Mouse (Mus musculus) forebrain, embryonic 15.5 days (tissue): ENCODE results near the gene Dcdc2a. TPM values are rescaled to one million over a fixed set of nuclear protein-coding genes. Genes with fewer than 3 reads are reported as not detected.

ENCODE experiments used
- ATAC-seq: fragments of 200-750 bp; cut with Nextera tagmentation; replicated peaks from 2 replicates; pipeline ENCODE4 v1.8.0; 2017; ENCODE audit warnings: mild to moderate bottlenecking, moderate TSS enrichment, moderate library complexity
- H3K27ac ChIP-seq: fragments of 300-500 bp; sonication (generic); replicated peaks from 2 replicates; pipeline ENCODE4 v1.5.1; 2015; ENCODE audit warnings: mild to moderate bottlenecking, inconsistent platforms
- H3K27me3 ChIP-seq: fragments of 300-500 bp; sonication (generic); 2 replicates; pipeline ENCODE4 v1.6.1; 2015; ENCODE audit warnings: inconsistent platforms
- H3K36me3 ChIP-seq: fragments of 300-500 bp; sonication (generic); 2 replicates; pipeline ENCODE4 v1.6.1; 2015; ENCODE audit warnings: mild to moderate bottlenecking, inconsistent platforms
- H3K4me1 ChIP-seq: fragments of 300-500 bp; sonication (generic); 2 replicates; pipeline ENCODE4 v1.6.1; 2015; ENCODE audit warnings: inconsistent platforms
- H3K4me2 ChIP-seq: fragments of 300-500 bp; sonication (generic); replicated peaks from 2 replicates; pipeline ENCODE4 v1.6.1; 2015; ENCODE audit warnings: mild to moderate bottlenecking, inconsistent platforms
- H3K4me3 ChIP-seq: fragments of 300-500 bp; sonication (generic); 2 replicates; pipeline ENCODE4 v1.5.1; 2015; ENCODE audit warnings: mild to moderate bottlenecking, inconsistent platforms
- H3K9ac ChIP-seq: fragments of 300-500 bp; sonication (generic); replicated peaks from 2 replicates; pipeline ENCODE4 v1.6.1; 2015; ENCODE audit warnings: mild to moderate bottlenecking, inconsistent platforms
- H3K9me3 ChIP-seq: fragments of 300-500 bp; sonication (generic); 2 replicates; pipeline ENCODE4 v1.6.1; 2016; ENCODE audit warnings: inconsistent platforms
- WGBS: fragments of 180-500 bp; shearing (Covaris S2); methylation state at CpG from one replicate; pipeline ENCODE4 v1.1.7; 2015; ENCODE audit warnings: mixed read lengths; 5-methylcytosine and 5-hydroxymethylcytosine counted together
- polyA plus RNA-seq: library from polyadenylated mRNA; unstranded; fragments of >200 nt; fragmentation: Nextera tagmentation; extraction: Ambion mirVana; gene quantifications from 2 replicates; pipeline ENCODE4 v1.2.1, GENCODE M21; 2015

The Dcdc2a gene
- polyA plus RNA-seq, 1 experiment from 2014 or later, result 1.8 TPM

GRCm38 (mm10) chr13:25055111-25055554, 671 bp upstream of the Dcdc2a start:
- Histone ChIP-seq H3K9ac (peak overlapping the region; percentile 23), H3K27ac (no peak overlapping the region), H3K4me2 (peak overlapping the region; percentile 77), H3K27me3 (peaks cover 7% of the 10 kb centered on the region), H3K4me1 (peaks cover 17% of the 10 kb centered on the region), H3K4me3 (peak overlapping the region; percentile 44), H3K36me3 (no peaks in the 10 kb centered on the region), H3K9me3 (no peaks in the 10 kb centered on the region)
- WGBS, result under 1% methylated on average over 33 of the region's 35 CpGs
- peak; percentile 96 for ATAC-seq

- no peak overlapping the region for H3K27ac ChIP-seq
- H3K4me1 ChIP-seq, result no peaks in the 10 kb centered on the region
- WGBS, result 94% methylated on average over 2 of the region's 2 CpGs
- no peak for ATAC-seq
- H3K27me3 ChIP-seq, result no peaks in the 10 kb centered on the region
- H3K4me3 ChIP-seq, result no peak overlapping the region
- no peaks in the 10 kb centered on the region for H3K36me3 ChIP-seq
- H3K9ac ChIP-seq, result no peak overlapping the region
- H3K4me2 ChIP-seq, result no peak overlapping the region
- H3K9me3 ChIP-seq, result no peaks in the 10 kb centered on the region
Observed at GRCm38 (mm10) chr13:25066659-25067058, 10.9 kb downstream of the Dcdc2a start.

- no peaks in the 10 kb centered on the region for H3K36me3 ChIP-seq
- no peak overlapping the region for H3K27ac ChIP-seq
- H3K4me3 ChIP-seq, result no peak overlapping the region
- H3K4me2 ChIP-seq, result no peak overlapping the region
- H3K4me1 ChIP-seq, result no peaks in the 10 kb centered on the region
- H3K27me3 ChIP-seq, result no peaks in the 10 kb centered on the region
- no peaks in the 10 kb centered on the region for H3K9me3 ChIP-seq
- ATAC-seq, result no peak
- WGBS, result 90% methylated on average over 4 of the region's 4 CpGs
- no peak overlapping the region for H3K9ac ChIP-seq
Observed at GRCm38 (mm10) chr13:25067183-25067582, 11.4 kb downstream of the Dcdc2a start.

- H3K27me3 ChIP-seq, result no peaks in the 10 kb centered on the region
- no peak overlapping the region for H3K9ac ChIP-seq
- no peak overlapping the region for H3K4me3 ChIP-seq
- no peaks in the 10 kb centered on the region for H3K4me1 ChIP-seq
- H3K9me3 ChIP-seq, result no peaks in the 10 kb centered on the region
- ATAC-seq, result no peak
- no peaks in the 10 kb centered on the region for H3K36me3 ChIP-seq
- no peak overlapping the region for H3K4me2 ChIP-seq
- WGBS, result 85% methylated on average over 4 of the region's 4 CpGs
- no peak overlapping the region for H3K27ac ChIP-seq
Observed at GRCm38 (mm10) chr13:25069765-25070164, 14.0 kb downstream of the Dcdc2a start.

GRCm38 (mm10) chr13:25070791-25071190, 15.0 kb downstream of the Dcdc2a start:
- WGBS, result 86% methylated on average over 4 of the region's 4 CpGs

GRCm38 (mm10) chr13:25077262-25077661, 21.5 kb downstream of the Dcdc2a start:
- H3K27me3 ChIP-seq, result no peaks in the 10 kb centered on the region
- H3K4me3 ChIP-seq, result no peak overlapping the region
- no peak overlapping the region for H3K4me2 ChIP-seq
- no peaks in the 10 kb centered on the region for H3K9me3 ChIP-seq
- no peak; the same call in 1 of the 2 replicates for ATAC-seq
- 28% methylated on average over 7 of the region's 7 CpGs for WGBS
- H3K9ac ChIP-seq, result no peak overlapping the region
- no peak overlapping the region for H3K27ac ChIP-seq
- no peaks in the 10 kb centered on the region for H3K4me1 ChIP-seq
- no peaks in the 10 kb centered on the region for H3K36me3 ChIP-seq

More at GRCm38 (mm10) chr13:25070791-25071190, 15.0 kb downstream of the Dcdc2a start:
- Histone ChIP-seq H3K9me3 (no peaks in the 10 kb centered on the region), H3K4me2 (no peak overlapping the region), H3K36me3 (no peaks in the 10 kb centered on the region), H3K4me3 (no peak overlapping the region), H3K27ac (no peak overlapping the region), H3K27me3 (no peaks in the 10 kb centered on the region), H3K9ac (no peak overlapping the region), H3K4me1 (no peaks in the 10 kb centered on the region)
- no peak for ATAC-seq

- no peak overlapping the region for H3K9ac ChIP-seq
- H3K9me3 ChIP-seq, result no peaks in the 10 kb centered on the region
- ATAC-seq, result no peak
- no peak overlapping the region for H3K27ac ChIP-seq
- no peak overlapping the region for H3K4me3 ChIP-seq
- 27% methylated on average over 15 of the region's 15 CpGs for WGBS
- no peaks in the 10 kb centered on the region for H3K36me3 ChIP-seq
- H3K4me2 ChIP-seq, result no peak overlapping the region
- no peaks in the 10 kb centered on the region for H3K27me3 ChIP-seq
- H3K4me1 ChIP-seq, result no peaks in the 10 kb centered on the region
Observed at GRCm38 (mm10) chr13:25083144-25083572, 27.4 kb downstream of the Dcdc2a start.

GRCm38 (mm10) chr13:25085147-25085546, 29.3 kb downstream of the Dcdc2a start:
- Histone ChIP-seq H3K9ac (no peak overlapping the region), H3K9me3 (no peaks in the 10 kb centered on the region), H3K36me3 (no peaks in the 10 kb centered on the region), H3K27ac (no peak overlapping the region), H3K4me2 (no peak overlapping the region), H3K4me1 (no peaks in the 10 kb centered on the region), H3K4me3 (no peak overlapping the region), H3K27me3 (no peaks in the 10 kb centered on the region)
- ATAC-seq, result no peak
- WGBS, result 92% methylated on average over 7 of the region's 7 CpGs

- no peak for ATAC-seq
- Histone ChIP-seq H3K36me3 (no peaks in the 10 kb centered on the region), H3K27me3 (no peaks in the 10 kb centered on the region), H3K9ac (no peak overlapping the region), H3K4me1 (no peaks in the 10 kb centered on the region), H3K4me2 (no peak overlapping the region), H3K9me3 (no peaks in the 10 kb centered on the region), H3K4me3 (no peak overlapping the region), H3K27ac (no peak overlapping the region)
- WGBS, result 52% methylated on average over 5 of the region's 5 CpGs
Observed at GRCm38 (mm10) chr13:25091347-25091746, 35.5 kb downstream of the Dcdc2a start.

- H3K4me3 ChIP-seq, result no peak overlapping the region
- no peaks in the 10 kb centered on the region for H3K27me3 ChIP-seq
- H3K4me2 ChIP-seq, result no peak overlapping the region
- no peak for ATAC-seq
- no peak overlapping the region for H3K9ac ChIP-seq
- no peak overlapping the region for H3K27ac ChIP-seq
- 89% methylated on average over 4 of the region's 4 CpGs for WGBS
- H3K36me3 ChIP-seq, result no peaks in the 10 kb centered on the region
- H3K9me3 ChIP-seq, result no peaks in the 10 kb centered on the region
- H3K4me1 ChIP-seq, result no peaks in the 10 kb centered on the region
Observed at GRCm38 (mm10) chr13:25093776-25094175, 38.0 kb downstream of the Dcdc2a start.

- Histone ChIP-seq H3K9me3 (no peaks in the 10 kb centered on the region), H3K27me3 (no peaks in the 10 kb centered on the region), H3K36me3 (no peaks in the 10 kb centered on the region), H3K4me1 (no peaks in the 10 kb centered on the region), H3K4me2 (no peak overlapping the region), H3K4me3 (no peak overlapping the region), H3K27ac (no peak overlapping the region), H3K9ac (no peak overlapping the region)
- 88% methylated on average over 4 of the region's 4 CpGs for WGBS
- no peak for ATAC-seq
Observed at GRCm38 (mm10) chr13:25094381-25094780, 38.6 kb downstream of the Dcdc2a start.

- H3K27ac ChIP-seq, result no peak overlapping the region
- ATAC-seq, result no peak
Observed at GRCm38 (mm10) chr13:25097348-25097747, 41.5 kb downstream of the Dcdc2a start.

GRCm38 (mm10) chr13:25098578-25098977, 42.8 kb downstream of the Dcdc2a start:
- H3K27ac ChIP-seq, result no peak overlapping the region
- no peak overlapping the region for H3K9ac ChIP-seq
- H3K27me3 ChIP-seq, result no peaks in the 10 kb centered on the region
- H3K4me3 ChIP-seq, result no peak overlapping the region
- H3K36me3 ChIP-seq, result no peaks in the 10 kb centered on the region
- 74% methylated on average over 5 of the region's 5 CpGs for WGBS
- H3K4me2 ChIP-seq, result no peak overlapping the region
- ATAC-seq, result no peak
- H3K4me1 ChIP-seq, result no peaks in the 10 kb centered on the region
- no peaks in the 10 kb centered on the region for H3K9me3 ChIP-seq

More at GRCm38 (mm10) chr13:25097348-25097747, 41.5 kb downstream of the Dcdc2a start:
- no peak overlapping the region for H3K4me3 ChIP-seq
- H3K9me3 ChIP-seq, result no peaks in the 10 kb centered on the region
- 92% methylated on average over 8 of the region's 8 CpGs for WGBS
- no peak overlapping the region for H3K4me2 ChIP-seq
- no peaks in the 10 kb centered on the region for H3K36me3 ChIP-seq
- H3K4me1 ChIP-seq, result no peaks in the 10 kb centered on the region
- no peak overlapping the region for H3K9ac ChIP-seq
- H3K27me3 ChIP-seq, result no peaks in the 10 kb centered on the region
